Mouse (Mus musculus): ENCODE data around the gene Mogs. TPM values are rescaled to one million over a fixed set of nuclear protein-coding genes. Genes with fewer than 3 reads are reported as not detected.
"Not testable (repeated sequence)": the region's sequence is repeated elsewhere in the genome, so short reads cannot be mapped to it uniquely, and the experiment has no call there.

Mogs gene
- polyA plus RNA-seq, 1 experiment: 28.0 TPM

DNA sequence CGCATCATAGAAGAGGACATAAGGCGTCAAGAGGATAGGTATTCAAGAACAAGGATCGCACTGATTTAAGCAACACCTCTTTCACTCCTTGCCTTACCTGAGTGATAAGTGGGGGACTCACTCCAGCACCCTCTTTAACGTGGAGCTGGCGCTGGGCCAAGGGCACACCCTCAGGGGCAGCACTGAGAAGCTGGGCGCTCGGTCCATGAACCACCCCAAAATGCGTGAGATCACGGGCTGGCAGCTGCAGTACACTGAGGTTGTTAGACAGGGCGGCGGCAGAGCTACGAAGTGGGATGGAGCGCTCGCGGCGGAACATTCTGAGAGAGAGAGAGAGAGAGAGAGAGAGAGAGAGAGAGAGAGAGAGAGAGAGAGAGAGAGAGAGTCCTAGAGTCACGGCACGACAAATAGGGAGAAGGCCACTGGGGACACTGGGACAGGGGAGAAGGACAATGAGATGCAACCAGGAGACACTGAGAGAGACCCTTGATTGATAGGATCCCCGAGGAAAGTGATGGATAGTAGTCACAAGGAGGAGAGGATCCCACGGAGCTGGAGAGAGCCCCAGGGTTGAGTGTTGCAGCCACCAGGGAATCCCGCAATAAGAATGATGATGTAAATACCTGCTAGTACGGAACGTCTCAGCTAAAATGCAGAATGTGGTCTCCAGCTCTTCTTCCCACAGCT is 40.4 kb downstream of the Mogs start:
- Histone ChIP-seq H3K4me1 (ENCODE audit: control insufficient read depth, insufficient read depth, low read length) (no peaks in the 10 kb centered on the region), H3K27ac (ENCODE audit: insufficient read depth, low read length) (no peak overlapping the region), H3K4me3 (ENCODE audit: insufficient read depth, low read length) (peak overlapping the region; percentile 59)
- no peak for TF ChIP-seq POLR2A (IDR thresholded peaks at IDR 0.05; ENCODE audit: low read depth, low read length)
- no peak for TF ChIP-seq CTCF (IDR thresholded peaks at IDR 0.05; ENCODE audit: borderline replicate concordance, insufficient read depth, low read length)

DNA sequence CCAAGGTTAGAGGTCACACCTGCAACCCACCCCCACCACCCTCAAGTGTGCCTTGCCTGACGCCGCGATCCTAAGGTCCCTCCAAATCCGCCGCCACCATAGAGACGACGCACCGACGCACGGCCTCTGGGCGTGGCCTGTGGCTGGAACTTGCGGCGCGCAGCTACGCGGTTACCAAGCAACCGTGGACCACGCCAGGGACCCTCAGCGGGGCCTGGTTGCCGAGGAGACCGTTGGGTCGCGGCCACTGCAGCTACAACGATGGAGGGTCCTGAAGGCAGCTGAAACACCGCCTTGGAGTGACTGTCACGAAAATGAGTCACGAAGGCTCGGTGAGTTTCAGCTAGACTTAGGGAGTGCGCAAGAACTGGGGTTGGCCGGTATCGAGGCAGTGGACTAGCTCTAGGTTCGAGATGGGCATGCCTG is 41.0 kb downstream of the Mogs start, which contains the start of the genes Wdr54 and 1700003E16Rik:
Gene Wdr54, minus strand, starts transcription at position 139 of the 426 bp plus-strand sequence.
Gene 1700003E16Rik, plus strand, starts transcription at position 146 of the 426 bp plus-strand sequence.
- TF ChIP-seq POLR2A (IDR thresholded peaks at IDR 0.05; ENCODE audit: low read depth, low read length) (peak; percentile 67), CTCF (IDR thresholded peaks at IDR 0.05; ENCODE audit: borderline replicate concordance, insufficient read depth, low read length) (no peak)
- H3K4me1 ChIP-seq (ENCODE audit: control insufficient read depth, insufficient read depth, low read length): no peaks in the 10 kb centered on the region
- no peak within 1 kb of the TSS for H3K27ac ChIP-seq (ENCODE audit: insufficient read depth, low read length)

DNA sequence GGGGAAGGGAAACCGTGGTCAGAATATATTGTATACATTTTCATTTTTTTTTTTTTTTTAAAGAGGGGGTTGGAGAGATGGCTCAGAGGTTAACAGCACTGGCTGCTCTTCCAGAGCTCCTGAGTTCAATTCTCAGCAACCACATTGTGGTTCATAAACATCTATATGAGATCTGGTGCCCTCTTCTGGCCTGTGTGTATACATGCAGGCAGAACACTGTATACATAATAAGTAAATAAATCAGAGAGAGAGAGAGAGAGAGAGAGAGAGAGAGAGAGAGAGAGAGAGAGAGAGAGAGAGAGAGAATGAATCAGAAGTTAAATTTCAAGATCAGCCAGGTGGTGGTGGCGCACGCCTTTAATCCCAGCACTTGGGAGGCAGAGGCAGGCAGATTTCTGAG is 44.2 kb downstream of the Mogs start:
- not testable (repeated sequence) for H3K4me3 ChIP-seq (ENCODE audit: insufficient read depth, low read length); H3K4me1 ChIP-seq (ENCODE audit: control insufficient read depth, insufficient read depth, low read length); H3K27ac ChIP-seq (ENCODE audit: insufficient read depth, low read length)

More for the DNA sequence above, 41.0 kb downstream of the Mogs start, which contains the start of the genes Wdr54 and 1700003E16Rik:
- peak within 1 kb of the TSS; percentile 59 for H3K4me3 ChIP-seq (ENCODE audit: insufficient read depth, low read length)

DNA sequence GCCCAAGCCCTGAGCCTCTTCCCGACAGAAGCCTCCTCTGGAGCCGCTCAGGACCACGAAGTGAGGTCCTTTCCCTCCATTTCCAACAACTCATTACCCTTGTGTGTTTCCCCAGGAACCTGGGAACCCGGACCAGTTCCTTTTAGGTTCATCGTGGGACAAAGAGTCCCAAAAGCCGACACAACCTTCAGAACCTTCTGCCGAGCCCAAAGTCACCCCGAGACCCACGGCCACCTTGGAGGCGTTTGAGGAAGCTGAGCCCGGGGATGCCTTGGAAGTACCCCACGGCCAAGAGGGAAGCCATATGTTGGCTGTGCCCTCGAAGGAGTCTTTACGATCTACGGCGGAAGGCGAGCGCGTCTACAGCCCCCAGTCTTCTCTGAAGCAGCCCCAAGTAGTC is 46.1 kb downstream of the Mogs start:
- no peak overlapping the region for H3K27ac ChIP-seq (ENCODE audit: insufficient read depth, low read length)
- TF ChIP-seq POLR2A (IDR thresholded peaks at IDR 0.05; ENCODE audit: low read depth, low read length): no peak
- no peak for TF ChIP-seq CTCF (IDR thresholded peaks at IDR 0.05; ENCODE audit: borderline replicate concordance, insufficient read depth, low read length)
- H3K4me3 ChIP-seq (ENCODE audit: insufficient read depth, low read length): no peak overlapping the region

DNA sequence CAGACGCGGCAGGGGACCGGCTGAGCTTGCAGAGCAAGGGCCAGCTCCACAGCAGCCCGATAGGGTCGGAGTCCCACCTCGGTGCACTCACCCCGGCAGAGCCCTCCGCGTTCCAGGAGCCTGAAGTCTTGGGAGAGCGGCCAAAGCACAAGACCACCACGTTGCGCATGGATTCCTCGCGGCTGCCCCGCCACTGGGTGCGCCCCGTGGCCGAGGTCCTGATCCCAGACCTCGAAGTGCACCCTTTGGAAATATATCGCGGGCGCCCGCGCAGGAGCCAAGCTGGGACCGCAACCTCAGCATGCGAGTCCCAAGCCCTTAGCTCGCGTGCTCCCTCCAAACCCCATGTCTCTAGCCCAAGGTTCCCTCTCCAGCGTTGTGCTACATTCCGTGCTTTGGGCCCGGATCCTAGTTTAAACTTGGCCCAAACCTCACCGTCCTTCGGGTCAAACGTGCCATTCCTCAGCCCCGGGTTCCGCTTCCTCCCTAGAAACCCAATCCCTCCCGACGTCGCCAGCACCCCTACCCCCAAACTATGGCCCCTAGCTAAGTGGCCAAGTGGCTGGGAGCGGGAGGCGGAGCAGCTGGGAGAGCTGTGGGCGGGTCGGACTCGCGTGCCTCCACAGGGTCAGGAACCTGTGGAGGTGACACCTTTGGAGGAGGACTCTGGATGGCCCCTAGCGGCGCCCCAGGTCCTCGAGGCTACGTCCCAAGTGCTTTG is 46.8 kb downstream of the Mogs start:
- TF ChIP-seq CTCF (IDR thresholded peaks at IDR 0.05; ENCODE audit: borderline replicate concordance, insufficient read depth, low read length): no peak
- TF ChIP-seq POLR2A (IDR thresholded peaks at IDR 0.05; ENCODE audit: low read depth, low read length): no peak
- H3K4me3 ChIP-seq (ENCODE audit: insufficient read depth, low read length): peak overlapping the region; percentile 19; the same call in 1 of the 2 replicates
- no peak overlapping the region for H3K27ac ChIP-seq (ENCODE audit: insufficient read depth, low read length)
- no peaks in the 10 kb centered on the region; the same call in 1 of the 2 replicates for H3K4me1 ChIP-seq (ENCODE audit: control insufficient read depth, insufficient read depth, low read length)

More for the DNA sequence above, 46.1 kb downstream of the Mogs start:
- H3K4me1 ChIP-seq (ENCODE audit: control insufficient read depth, insufficient read depth, low read length): no peaks in the 10 kb centered on the region; the same call in 1 of the 2 replicates

DNA sequence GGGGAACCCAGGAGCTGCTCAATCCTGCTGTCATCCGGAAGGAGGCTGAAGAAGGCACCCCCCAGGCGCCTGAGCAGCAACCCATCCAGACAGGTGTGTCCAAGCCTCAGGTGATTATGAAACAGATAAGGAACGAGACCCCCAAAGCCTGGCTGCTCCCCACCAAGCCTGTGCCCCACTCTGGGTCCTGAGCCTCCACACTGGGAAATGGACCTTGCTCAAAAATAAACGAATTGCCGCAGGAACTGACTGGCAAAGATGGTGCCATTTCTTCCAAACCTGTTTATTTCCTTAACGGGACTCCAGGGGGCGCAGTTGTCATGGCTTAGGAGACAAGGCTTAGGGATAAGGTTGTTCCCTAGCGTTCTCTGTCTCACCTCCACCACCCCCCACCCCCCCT is 47.4 kb downstream of the Mogs start:
- no peak overlapping the region for H3K27ac ChIP-seq (ENCODE audit: insufficient read depth, low read length)
- no peak for TF ChIP-seq POLR2A (IDR thresholded peaks at IDR 0.05; ENCODE audit: low read depth, low read length)
- peak; percentile 34; the same call in 1 of the 2 replicates for TF ChIP-seq CTCF (IDR thresholded peaks at IDR 0.05; ENCODE audit: borderline replicate concordance, insufficient read depth, low read length)
- H3K4me3 ChIP-seq (ENCODE audit: insufficient read depth, low read length): peak overlapping the region; percentile 19; the same call in 1 of the 2 replicates
- H3K4me1 ChIP-seq (ENCODE audit: control insufficient read depth, insufficient read depth, low read length): no peaks in the 10 kb centered on the region; the same call in 1 of the 2 replicates

DNA sequence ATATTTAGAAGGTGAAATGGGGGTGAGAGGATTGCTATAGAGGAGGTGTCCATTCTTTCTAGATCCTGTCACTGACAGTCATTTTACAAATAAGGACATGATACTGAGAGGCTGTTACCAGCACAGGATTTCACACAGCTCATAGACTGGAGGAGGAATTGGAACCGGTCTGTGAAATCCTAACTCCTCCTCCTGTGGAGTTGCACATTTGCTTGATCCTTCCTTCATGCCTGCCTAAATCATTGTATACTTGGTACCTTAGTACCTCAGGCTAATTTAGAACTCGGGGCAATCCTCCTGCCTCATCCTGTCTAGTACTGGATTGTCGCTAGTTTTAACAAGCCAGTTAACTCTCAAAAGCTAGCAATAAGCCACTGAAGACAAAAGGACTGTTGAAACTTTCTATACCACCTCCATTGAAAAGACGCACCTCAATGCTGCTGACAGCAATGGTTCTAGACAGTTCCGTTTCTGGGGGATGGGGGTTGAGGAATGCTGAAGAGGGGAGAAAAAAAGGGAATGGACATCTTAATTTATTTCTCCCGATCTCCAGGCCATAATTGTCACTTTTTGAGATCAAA is 49.8 kb downstream of the Mogs start:
- TF ChIP-seq POLR2A (IDR thresholded peaks at IDR 0.05; ENCODE audit: low read depth, low read length) (peak; percentile 55), CTCF (IDR thresholded peaks at IDR 0.05; ENCODE audit: borderline replicate concordance, insufficient read depth, low read length) (no peak)
- Histone ChIP-seq H3K27ac (ENCODE audit: insufficient read depth, low read length) (peak overlapping the region; percentile 67), H3K4me1 (ENCODE audit: control insufficient read depth, insufficient read depth, low read length) (peaks cover 3% of the 10 kb centered on the region), H3K4me3 (ENCODE audit: insufficient read depth, low read length) (peak overlapping the region; percentile 42)

DNA sequence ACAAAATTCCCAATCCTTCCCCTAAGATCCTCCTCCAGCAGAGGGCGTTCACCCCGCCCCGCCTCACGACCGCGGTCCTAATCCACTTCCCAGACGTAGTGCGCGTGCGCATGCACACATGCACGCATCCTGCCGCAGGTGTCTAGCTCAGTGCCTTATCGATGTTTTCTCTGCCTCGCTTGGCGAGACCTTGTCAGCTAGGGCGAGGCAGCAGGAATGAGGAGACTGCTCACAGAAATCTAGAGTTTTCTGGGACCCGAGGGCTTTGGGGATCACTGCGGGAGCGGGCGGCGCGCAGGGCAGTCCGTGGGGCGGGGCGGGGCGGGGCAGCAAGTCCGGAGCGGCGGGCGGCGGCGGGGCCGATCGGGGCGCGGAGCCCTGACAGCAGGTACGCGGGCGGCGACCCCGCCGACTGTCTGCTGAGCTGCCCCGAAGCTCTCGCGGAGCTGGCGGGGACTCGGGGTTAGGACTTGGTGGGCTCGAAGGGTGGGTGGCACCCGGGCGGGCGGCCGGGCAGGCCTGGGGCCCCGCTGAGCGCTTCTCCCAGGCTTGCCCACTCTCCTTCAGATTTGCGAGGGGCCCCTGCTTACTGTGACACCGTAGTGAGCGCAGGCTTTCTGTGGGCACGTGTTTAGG is 50.4 kb downstream of the Mogs start, which contains the start of gene Dctn1:
Gene Dctn1, plus strand, starts transcription at position 314 of the 636 bp plus-strand sequence.
- TF ChIP-seq POLR2A (IDR thresholded peaks at IDR 0.05; ENCODE audit: low read depth, low read length): peak; percentile 58; the same call in 1 of the 2 replicates
- TF ChIP-seq CTCF (IDR thresholded peaks at IDR 0.05; ENCODE audit: borderline replicate concordance, insufficient read depth, low read length): peak; percentile 83; the same call in 1 of the 2 replicates
- Histone ChIP-seq H3K27ac (ENCODE audit: insufficient read depth, low read length) (peak within 1 kb of the TSS; percentile 67), H3K4me3 (ENCODE audit: insufficient read depth, low read length) (peak within 1 kb of the TSS; percentile 99), H3K4me1 (ENCODE audit: control insufficient read depth, insufficient read depth, low read length) (peaks cover 3% of the 10 kb centered on the region)

DNA sequence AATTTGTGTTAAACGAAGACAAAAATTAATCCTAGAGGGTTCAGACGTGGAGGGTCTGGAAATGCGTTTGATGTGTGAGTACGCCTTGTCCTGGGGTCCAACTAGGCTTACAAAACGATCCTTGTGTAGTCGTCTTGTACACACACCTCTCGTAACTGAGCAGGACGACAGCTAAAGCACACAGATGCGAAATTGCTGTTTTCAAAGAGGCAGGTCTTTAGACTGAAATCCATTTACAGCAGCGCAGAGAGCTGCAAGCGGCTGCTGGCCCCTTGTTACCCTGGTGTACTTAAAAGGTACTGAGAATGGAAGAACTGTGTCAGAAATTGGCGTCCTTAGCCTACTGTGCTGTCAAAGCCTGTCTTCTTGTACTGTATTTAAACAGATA is 50.9 kb downstream of the Mogs start:
- Histone ChIP-seq H3K4me3 (ENCODE audit: insufficient read depth, low read length) (peak overlapping the region; percentile 99), H3K27ac (ENCODE audit: insufficient read depth, low read length) (no peak overlapping the region), H3K4me1 (ENCODE audit: control insufficient read depth, insufficient read depth, low read length) (peaks cover 3% of the 10 kb centered on the region)
- TF ChIP-seq CTCF (IDR thresholded peaks at IDR 0.05; ENCODE audit: borderline replicate concordance, insufficient read depth, low read length) (no peak), POLR2A (IDR thresholded peaks at IDR 0.05; ENCODE audit: low read depth, low read length) (no peak)

Other genes starting within 250 kb of the Mogs start
- 1.3 and 2.7 TPM in 2 replicates for gene Sema4f, start 175.7 kb upstream of the Mogs start, polyA plus RNA-seq (2011; ENCODE audit: insufficient read length, low read depth, missing spikeins)
- gene M1ap, start 168.6 kb upstream of the Mogs start, polyA plus RNA-seq (2011; ENCODE audit: insufficient read length, low read depth, missing spikeins): 0.78 TPM in 1 of 2 replicates, not detected in the other
- gene Dok1, start 82.0 kb upstream of the Mogs start, polyA plus RNA-seq (2011; ENCODE audit: insufficient read length, low read depth, missing spikeins): 37.9 and 56.4 TPM in 2 replicates
- 124 and 241 TPM in 2 replicates for gene Loxl3, start 81.3 kb upstream of the Mogs start, polyA plus RNA-seq (2011; ENCODE audit: insufficient read length, low read depth, missing spikeins)
- gene Aup1, start 61.0 kb upstream of the Mogs start, polyA plus RNA-seq (2011; ENCODE audit: insufficient read length, low read depth, missing spikeins): 129 and 133 TPM in 2 replicates
- 56.3 and 60.8 TPM in 2 replicates for gene Htra2, start 60.2 kb upstream of the Mogs start, polyA plus RNA-seq (2011; ENCODE audit: insufficient read length, low read depth, missing spikeins)
- gene Dqx1, start 57.7 kb upstream of the Mogs start, polyA plus RNA-seq (2011; ENCODE audit: insufficient read length, low read depth, missing spikeins): 0.25 and 0.84 TPM in 2 replicates
- gene Tlx2, start 45.2 kb upstream of the Mogs start, polyA plus RNA-seq (2011; ENCODE audit: insufficient read length, low read depth, missing spikeins): not detected in 2 replicates
- 12.1 and 15.2 TPM in 2 replicates for gene Pcgf1, start 37.6 kb upstream of the Mogs start, polyA plus RNA-seq (2011; ENCODE audit: insufficient read length, low read depth, missing spikeins)
- gene Lbx2, start 29.1 kb upstream of the Mogs start, polyA plus RNA-seq (2011; ENCODE audit: insufficient read length, low read depth, missing spikeins): not detected in 2 replicates
- gene Ccdc142, start 13.9 kb upstream of the Mogs start, polyA plus RNA-seq (2011; ENCODE audit: insufficient read length, low read depth, missing spikeins): 0.60 TPM in 1 of 2 replicates, not detected in the other
- 1.2 and 1.9 TPM in 2 replicates for gene Gm42688, start 13.9 kb upstream of the Mogs start, polyA plus RNA-seq (2011; ENCODE audit: insufficient read length, low read depth, missing spikeins)
- gene Mrpl53, start 6.5 kb upstream of the Mogs start, polyA plus RNA-seq (2011; ENCODE audit: insufficient read length, low read depth, missing spikeins): 41.9 and 42.7 TPM in 2 replicates
- gene Wbp1, start 6.1 kb downstream of the Mogs start, polyA plus RNA-seq (2011; ENCODE audit: insufficient read length, low read depth, missing spikeins): 37.3 and 44.5 TPM in 2 replicates
- 6.6 and 7.4 TPM in 2 replicates for gene Ino80b, start 9.9 kb downstream of the Mogs start, polyA plus RNA-seq (2011; ENCODE audit: insufficient read length, low read depth, missing spikeins)
- 13.4 and 15.4 TPM in 2 replicates for gene Rtkn, start 20.0 kb downstream of the Mogs start, polyA plus RNA-seq (2011; ENCODE audit: insufficient read length, low read depth, missing spikeins)
- gene Wdr54, start 40.9 kb downstream of the Mogs start, polyA plus RNA-seq (2011; ENCODE audit: insufficient read length, low read depth, missing spikeins): 5.4 TPM in 2 replicates
- 0.51 and 0.70 TPM in 2 replicates for gene 1700003E16Rik, start 40.9 kb downstream of the Mogs start, polyA plus RNA-seq (2011; ENCODE audit: insufficient read length, low read depth, missing spikeins)
- gene Dctn1, start 50.4 kb downstream of the Mogs start, polyA plus RNA-seq (2011; ENCODE audit: insufficient read length, low read depth, missing spikeins): 92.5 and 98.8 TPM in 2 replicates
- gene Slc4a5, start 104.3 kb downstream of the Mogs start, polyA plus RNA-seq (2011; ENCODE audit: insufficient read length, low read depth, missing spikeins): not detected in 2 replicates
- gene Mthfd2, start 210.4 kb downstream of the Mogs start, polyA plus RNA-seq (2011; ENCODE audit: insufficient read length, low read depth, missing spikeins): 123 and 138 TPM in 2 replicates
- gene Mob1a, start 210.5 kb downstream of the Mogs start, polyA plus RNA-seq (2011; ENCODE audit: insufficient read length, low read depth, missing spikeins): 139 and 148 TPM in 2 replicates
- 86.0 and 88.1 TPM in 2 replicates for gene Bola3, start 233.7 kb downstream of the Mogs start, polyA plus RNA-seq (2011; ENCODE audit: insufficient read length, low read depth, missing spikeins)